Mouse (Mus musculus) layer of hippocampus, adult 9-11 months (tissue): Measurements from ENCODE around the gene Timm13.

Source experiments
- DNase-seq: peaks from one replicate; pipeline ENCODE4 v3.0.0; 2022

Gene Timm13

DNA sequence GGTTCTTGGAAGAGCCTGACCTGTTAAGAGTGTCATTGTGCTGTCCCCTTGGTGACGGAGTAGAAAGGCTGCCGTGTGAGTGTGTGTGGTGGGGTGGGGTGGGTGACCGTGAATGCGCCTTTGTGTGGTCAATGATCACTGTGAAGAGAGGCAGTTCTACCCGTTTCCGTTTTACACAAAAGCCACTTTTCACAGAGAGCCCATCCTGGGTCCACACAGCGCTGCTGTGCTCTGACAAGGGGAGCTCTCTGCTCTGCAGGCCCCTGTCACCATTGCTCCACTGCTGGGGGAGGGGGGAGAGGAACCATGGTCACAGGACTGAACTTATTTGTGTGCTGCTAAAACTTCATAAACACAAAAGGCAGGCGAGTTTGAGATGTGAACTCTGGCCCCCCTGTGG is 43.4 kb downstream of the Timm13 start:
- peak; percentile 80 for DNase-seq

DNA sequence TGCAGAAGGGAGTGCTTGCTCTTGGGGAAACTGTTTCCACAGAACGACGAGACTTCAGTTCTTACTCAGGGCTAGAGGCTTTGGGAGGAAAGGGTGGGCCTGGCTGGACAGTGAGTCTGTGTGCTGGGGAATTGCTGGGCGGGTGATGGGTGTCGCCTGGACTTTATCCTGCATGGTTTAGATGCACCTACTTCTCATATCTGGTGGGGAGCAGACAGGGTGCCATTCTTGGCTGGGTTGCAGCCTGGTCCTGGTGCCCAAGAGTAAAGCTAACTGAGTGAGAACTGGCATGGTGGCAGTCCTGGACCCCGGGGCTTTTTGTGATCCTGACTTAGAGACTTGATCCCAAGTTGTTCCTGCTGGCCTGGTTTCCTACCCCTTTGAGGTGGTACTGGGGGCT is 43.9 kb downstream of the Timm13 start:
- DNase-seq = no peak

DNA sequence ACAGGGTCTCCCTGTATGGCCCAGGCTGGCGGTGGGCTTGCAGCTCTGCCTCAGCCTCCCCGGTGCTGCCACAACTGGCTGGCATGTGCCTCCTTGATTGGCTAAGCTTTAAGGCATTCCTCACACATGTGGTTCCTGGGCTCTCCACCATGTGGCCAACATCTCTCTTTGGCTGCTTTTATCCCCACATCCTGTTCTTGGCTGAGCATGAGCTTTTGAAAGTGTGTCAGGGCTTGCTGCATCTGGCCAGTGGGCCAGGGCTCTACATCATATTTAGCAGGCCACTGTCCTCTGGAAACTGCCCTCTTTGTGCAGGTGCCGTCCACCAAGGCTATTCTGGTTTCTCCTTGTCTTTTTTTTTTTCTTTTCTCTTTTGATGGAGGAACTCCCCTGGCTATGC is 44.5 kb downstream of the Timm13 start:
- no peak for DNase-seq

DNA sequence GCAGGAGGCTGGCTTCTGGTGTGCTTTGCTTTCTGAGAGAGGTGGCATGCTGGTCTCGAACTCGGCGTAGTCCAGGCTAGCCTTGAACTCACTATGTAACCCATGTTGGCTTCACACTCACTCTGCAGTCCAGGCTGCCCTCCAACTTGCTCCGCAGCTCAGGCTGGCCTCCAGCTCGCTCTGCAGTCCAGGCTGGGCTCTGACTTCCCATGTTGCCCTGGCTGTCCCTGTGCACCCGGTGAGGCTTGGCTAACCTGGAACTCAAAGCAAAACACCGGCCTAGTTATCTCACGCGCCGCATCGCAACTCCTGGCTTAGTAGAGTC is 45.1 kb downstream of the Timm13 start:
- no peak for DNase-seq

DNA sequence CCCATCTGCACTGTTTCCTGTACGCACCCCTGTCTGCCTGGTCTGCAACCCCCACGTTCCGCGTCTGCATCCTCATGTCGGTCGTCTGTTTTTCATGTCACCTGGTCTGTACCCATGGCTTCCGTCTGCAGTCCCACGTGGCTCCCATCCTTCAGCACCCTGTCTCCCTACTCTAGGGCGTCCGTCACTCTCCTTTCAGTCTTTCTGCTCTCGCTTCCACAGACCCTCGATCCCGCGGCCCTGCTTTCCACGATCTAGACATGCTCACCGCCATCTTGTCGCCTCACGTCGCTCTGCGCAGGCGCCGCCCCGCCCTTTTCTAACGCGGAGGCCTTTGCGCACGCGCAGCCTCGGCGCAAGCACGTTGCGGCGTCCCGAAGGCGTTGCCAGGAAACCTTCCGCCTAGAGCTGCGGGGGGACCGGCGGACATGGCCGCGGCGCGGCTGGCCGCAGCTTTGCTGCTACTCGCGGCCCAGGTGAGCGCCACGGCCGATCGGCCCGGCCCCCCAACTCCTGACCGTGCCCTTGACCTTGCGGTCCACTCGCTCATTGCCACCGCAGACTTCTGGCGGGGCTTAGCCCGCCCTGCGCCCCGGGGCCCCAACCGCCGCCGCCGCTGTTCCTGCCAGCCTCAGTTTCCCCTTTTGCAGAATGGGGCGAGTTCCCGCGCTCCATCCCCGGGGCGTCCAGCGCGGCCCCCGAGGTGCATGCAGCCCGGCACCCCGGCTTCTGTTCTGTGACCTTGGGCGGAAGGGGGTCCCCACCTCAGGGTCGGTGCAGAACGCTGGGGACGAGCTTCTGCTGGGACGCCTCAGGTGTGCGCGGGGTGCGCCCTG is 45.6 kb downstream of the Timm13 start, which contains the start of the genes Lsm7 and Sppl2b:
Lsm7 (minus strand) TSS at position 297 of the 836 bp plus-strand sequence.
Sppl2b (plus strand) TSS at position 363 of the 836 bp plus-strand sequence.
- DNase-seq = peak; percentile 94
